In genomic region chr6:54827481-54827880, GRCm38 (mm10) we compare ENCODE assay signal across 16 mouse cellular contexts. TPM values are rescaled to one million over a fixed set of nuclear protein-coding genes. Genes with fewer than 3 reads are reported as not detected.
DNase-seq lines count a peak whose midpoint lies in the region; ATAC-seq and TF ChIP-seq lines count a peak whose summit lies in the region.
"Had no signal": no experiment of that assay in that cellular context is flagged by ENCODE, and none has a peak within 500 bp of the region (broad histone marks: within the 10 kb centered on the region; RNA-seq: fewer than 3 reads in every experiment).

No protein-coding gene starts in this region.

- 47% methylated on average over 5 of the region's 5 CpGs for WGBS in heart, postnatal 0 days
- 54% methylated on average over 5 of the region's 5 CpGs for WGBS in kidney, postnatal 0 days

- DNase-seq in heart, postnatal 0 days (ENCODE audit: low spot score) = no peak
- DNase-seq in heart, postnatal 36 days = no peak
- DNase-seq in kidney, postnatal 0 days (ENCODE audit: low spot score) = no peak
- no peak for DNase-seq in right cerebral cortex, postnatal 14 days
- DNase-seq in layer of hippocampus, adult 2 months (ENCODE audit: low spot score in 2 of 2) = no peak
- DNase-seq: lung, embryonic 14.5 days; lung, postnatal 36 days had no signal

- no peaks in the 10 kb centered on the region for H3K9me3 ChIP-seq in heart, postnatal 0 days (replicated peaks; ENCODE audit: control insufficient read depth, low read length)
- H3K9me3 ChIP-seq in megakaryocyte, embryonic 14.5 days = 0 out of 2 replicates have a peak, but pooled peaks cover 4% of the 10 kb centered on the region
- no peaks in the 10 kb centered on the region for H3K9me3 ChIP-seq in kidney, postnatal 0 days (replicated peaks; ENCODE audit: low read length)
- H3K9me3 ChIP-seq: embryonic facial prominence, embryonic 15.5 days; midbrain, embryonic 10.5 days; neural tube, embryonic 12.5 days; stomach, embryonic 15.5 days had no signal

- no peak for TF ChIP-seq POLR2A in myocyte (IDR thresholded peaks at IDR 0.05; ENCODE audit: insufficient read length, low read depth)

- no peak for TF ChIP-seq CTCF in heart, postnatal 0 days (IDR thresholded peaks at IDR 0.05; ENCODE audit: low read depth)
- TF ChIP-seq CTCF in kidney, postnatal 0 days (IDR thresholded peaks at IDR 0.05; ENCODE audit: low read depth) = no peak
- no peak for TF ChIP-seq CTCF in layer of hippocampus, adult 2 months (conservative IDR thresholded peaks at IDR 0.05)

- peaks cover 8% of the 10 kb centered on the region; the same call in 1 of the 2 replicates for H3K4me1 ChIP-seq in heart, postnatal 0 days (ENCODE audit: control insufficient read depth, insufficient read depth)
- H3K4me1 ChIP-seq in megakaryocyte, embryonic 14.5 days = peaks cover 50% of the 10 kb centered on the region
- H3K4me1 ChIP-seq in kidney, postnatal 0 days (replicated peaks; ENCODE audit: insufficient read depth, low read length) = no peaks in the 10 kb centered on the region; the same call in 1 of the 2 replicates
- H3K4me1 ChIP-seq: midbrain, embryonic 10.5 days; stomach, embryonic 15.5 days had no signal

- no peak overlapping the region for H3K9ac ChIP-seq in heart, postnatal 0 days (replicated peaks; ENCODE audit: low read depth, low read length)
- H3K9ac ChIP-seq in kidney, postnatal 0 days (ENCODE audit: low read depth, low read length) = no peak overlapping the region
- H3K9ac ChIP-seq: embryonic facial prominence, embryonic 15.5 days; lung, embryonic 14.5 days; neural tube, embryonic 12.5 days; stomach, embryonic 15.5 days had no signal

- H3K4me3 ChIP-seq in heart, postnatal 0 days (ENCODE audit: low read depth, low read length) = no peak overlapping the region
- H3K4me3 ChIP-seq in megakaryocyte, embryonic 14.5 days (replicated peaks) = peak overlapping the region; percentile 11
- no peak overlapping the region for H3K4me3 ChIP-seq in kidney, postnatal 0 days (replicated peaks; ENCODE audit: low read depth, low read length)
- H3K4me3 ChIP-seq in myocyte = no peak overlapping the region
- H3K4me3 ChIP-seq in layer of hippocampus, adult 2 months = no peak overlapping the region
- H3K4me3 ChIP-seq: embryonic facial prominence, embryonic 15.5 days; midbrain, embryonic 10.5 days; neural tube, embryonic 12.5 days; stomach, embryonic 15.5 days had no signal

- ATAC-seq in heart, postnatal 0 days (ENCODE audit: insufficient read depth, low read depth) = peak; percentile 27; the same call in 1 of the 2 replicates
- no peak for ATAC-seq in megakaryocyte, adult 5-6 weeks (ENCODE audit: poor library complexity, severe bottlenecking)
- peak; percentile 61; the same call in 1 of the 2 replicates for ATAC-seq in kidney, postnatal 0 days (replicated peaks; ENCODE audit: low FRiP score, low read depth)
- ATAC-seq: forebrain, embryonic 16.5 days had no signal

- H3K36me3 ChIP-seq in heart, postnatal 0 days (replicated peaks; ENCODE audit: control insufficient read depth, insufficient read depth, low read length) = no peaks in the 10 kb centered on the region
- peaks cover 14% of the 10 kb centered on the region for H3K36me3 ChIP-seq in megakaryocyte, embryonic 14.5 days (replicated peaks; ENCODE audit: low read length)
- H3K36me3 ChIP-seq in kidney, postnatal 0 days (ENCODE audit: insufficient read depth, low read length) = no peaks in the 10 kb centered on the region
- H3K36me3 ChIP-seq in myocyte (ENCODE audit: control insufficient read depth, insufficient read depth) = no peaks in the 10 kb centered on the region
- H3K36me3 ChIP-seq: embryonic facial prominence, embryonic 15.5 days; neural tube, embryonic 12.5 days; stomach, embryonic 15.5 days had no signal

- H3K27ac ChIP-seq in heart, postnatal 0 days (ENCODE audit: low read depth) = no peak overlapping the region
- H3K27ac ChIP-seq in kidney, postnatal 0 days = no peak overlapping the region
- no peak overlapping the region for H3K27ac ChIP-seq in layer of hippocampus, adult 2 months
- H3K27ac ChIP-seq: embryonic facial prominence, embryonic 15.5 days; midbrain, embryonic 10.5 days; neural tube, embryonic 12.5 days; stomach, embryonic 15.5 days had no signal

- H3K79me2 ChIP-seq in myocyte (ENCODE audit: control insufficient read depth, insufficient read depth) = peaks cover 4% of the 10 kb centered on the region

- H3ac ChIP-seq in myocyte (ENCODE audit: control insufficient read depth, insufficient read length) = no peak overlapping the region

- H3K4me2 ChIP-seq in heart, postnatal 0 days (ENCODE audit: low read depth, low read length) = no peak overlapping the region
- H3K4me2 ChIP-seq in kidney, postnatal 0 days (ENCODE audit: low read length) = no peak overlapping the region
- H3K4me2 ChIP-seq in myocyte (ENCODE audit: low read depth) = no peak overlapping the region
- H3K4me2 ChIP-seq: embryonic facial prominence, embryonic 15.5 days; liver, embryonic 11.5 days; lung, embryonic 14.5 days; neural tube, embryonic 12.5 days; stomach, embryonic 15.5 days had no signal

- intact Hi-C loops in heart, postnatal 36 days (cut with DNase I) = no loop called here

- no peaks in the 10 kb centered on the region for H3K27me3 ChIP-seq in heart, postnatal 0 days (ENCODE audit: control insufficient read depth, insufficient read depth, low read length)
- no peaks in the 10 kb centered on the region for H3K27me3 ChIP-seq in megakaryocyte, embryonic 14.5 days (replicated peaks)
- H3K27me3 ChIP-seq in kidney, postnatal 0 days (ENCODE audit: insufficient read depth, low read length) = no peaks in the 10 kb centered on the region
- no peaks in the 10 kb centered on the region for H3K27me3 ChIP-seq in myocyte (ENCODE audit: control insufficient read depth, insufficient read depth, insufficient read length)
- H3K27me3 ChIP-seq: embryonic facial prominence, embryonic 15.5 days; neural tube, embryonic 12.5 days; stomach, embryonic 15.5 days had no signal

- TF ChIP-seq EP300 in heart, postnatal 0 days (IDR thresholded peaks at IDR 0.05; ENCODE audit: low read depth) = no peak

TF ChIP-seq in myocyte, 11 proteins besides CTCF, POLR2A, EP300 and RAD21:
- TF ChIP-seq TCF3 (IDR thresholded peaks at IDR 0.05; ENCODE audit: insufficient read length, low read depth) (no peak), MAX (IDR thresholded peaks at IDR 0.05; ENCODE audit: low read depth) (no peak), REST (IDR thresholded peaks at IDR 0.05; ENCODE audit: insufficient read depth, insufficient read length) (no peak), MYOD1 (IDR thresholded peaks at IDR 0.05; ENCODE audit: control insufficient read depth in 1 of 3, insufficient read length in 2 of 3, low read depth in 2 of 3) (peak in 2 of 3 experiments; percentile 45 to 57), POLR2AphosphoS2 (IDR thresholded peaks at IDR 0.05; ENCODE audit: insufficient read length, low read depth) (no peak), MYOG (IDR thresholded peaks at IDR 0.05; ENCODE audit: control insufficient read depth in 1 of 3, insufficient read depth in 1 of 3, insufficient read length in 2 of 3, low read depth in 2 of 3) (peak in 2 of 3 experiments; percentile 10 to 62)

RNA-seq across cellular contexts. Expression of gene Znrf2, which starts 10.8 kb away (rescaled TPM):
- total RNA-seq in heart, postnatal 0 days (2014; rRNA removed; ENCODE audit: low replicate concordance) = 7.1 and 31.3 TPM in 2 replicates
- polyA plus RNA-seq in heart, postnatal 0 days (2015; fragmentation: Nextera tagmentation; extraction: Ambion mirVana) = 3.7 and 4.3 TPM in 2 replicates
- total RNA-seq in heart, postnatal 36 days (2021) = 10 to 100 TPM; 16.1 to 18.1 TPM
- polyA plus RNA-seq in megakaryocyte, embryonic 14.5 days (2012; ENCODE audit: insufficient read depth, low replicate concordance) = 15.8 and 22.0 TPM in 2 replicates
- 78.0 and 83.0 TPM in 2 replicates for total RNA-seq in megakaryocyte, adult 5-6 weeks (2015)
- total RNA-seq in megakaryocyte, adult 5-6 weeks (2017) = 76.2 and 77.6 TPM in 2 replicates
- 6.7 and 7.3 TPM in 2 replicates for polyA plus RNA-seq in kidney, postnatal 0 days (2015; fragmentation: Nextera tagmentation; extraction: Ambion mirVana)
- polyA plus RNA-seq in myocyte (2012; fragmentation: generic; extraction: Trizol) = 5.7 TPM
- 10 to 100 TPM; 23.1 to 24.6 TPM for total RNA-seq in layer of hippocampus, adult 2 months (2021)
